Mouse (Mus musculus): Measurements from ENCODE around the gene Wdr92.
A peak's percentile ranks its signal among the peaks of the same experiment; 100 is the strongest.
"Not testable (repeated sequence)": the region's sequence is repeated elsewhere in the genome, so short reads cannot be mapped to it uniquely, and the experiment has no call there.

The Wdr92 gene

DNA sequence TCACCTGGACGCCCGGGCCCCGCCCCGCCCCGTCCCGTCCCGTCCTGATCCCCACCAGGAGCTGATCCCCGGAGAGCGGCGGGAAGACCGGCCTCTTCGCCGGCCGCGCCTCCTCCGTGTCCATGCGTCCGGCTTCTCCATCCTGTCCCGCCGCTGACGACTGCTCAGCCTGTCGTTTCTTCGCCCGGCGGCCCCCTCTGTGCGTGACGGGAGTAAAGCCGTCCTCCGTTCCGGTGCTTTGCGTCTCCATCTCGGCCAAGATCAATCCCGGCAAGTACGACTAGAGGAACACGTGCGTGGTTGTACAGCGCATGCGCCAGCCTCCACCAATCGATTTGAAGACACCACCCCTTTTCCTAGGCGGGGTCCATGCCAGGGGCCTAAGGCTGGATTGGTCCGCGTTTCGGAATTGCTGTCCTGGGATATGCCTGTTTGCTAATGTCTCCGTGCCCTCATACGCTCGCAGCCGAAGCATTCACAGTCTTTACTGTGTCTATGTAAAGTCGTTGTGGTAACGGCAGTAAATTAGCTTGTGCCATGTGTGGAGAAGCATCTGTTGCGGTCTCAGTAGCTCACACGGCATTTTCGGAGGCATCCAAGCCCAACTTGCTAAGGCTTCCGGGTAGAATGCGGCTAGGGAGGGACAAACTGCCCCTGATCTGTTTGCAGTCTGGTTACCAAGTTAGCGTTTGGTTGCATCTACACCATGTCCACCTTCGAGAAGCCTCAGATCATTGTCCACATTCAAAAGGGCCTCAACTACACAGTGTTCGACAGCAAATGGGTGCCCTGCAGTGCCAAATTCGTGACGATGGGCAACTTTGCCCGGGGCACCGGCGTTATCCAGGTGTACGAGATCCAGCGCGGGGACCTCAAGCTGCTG, 29.6 kb downstream of the Wdr92 start, which contains the start of gene Pno1:
TSS of gene Pno1 (minus strand) at position 311 of the 883 bp plus-strand sequence.
- DNase-seq (ENCODE audit: low spot score): peak; percentile 97

DNA sequence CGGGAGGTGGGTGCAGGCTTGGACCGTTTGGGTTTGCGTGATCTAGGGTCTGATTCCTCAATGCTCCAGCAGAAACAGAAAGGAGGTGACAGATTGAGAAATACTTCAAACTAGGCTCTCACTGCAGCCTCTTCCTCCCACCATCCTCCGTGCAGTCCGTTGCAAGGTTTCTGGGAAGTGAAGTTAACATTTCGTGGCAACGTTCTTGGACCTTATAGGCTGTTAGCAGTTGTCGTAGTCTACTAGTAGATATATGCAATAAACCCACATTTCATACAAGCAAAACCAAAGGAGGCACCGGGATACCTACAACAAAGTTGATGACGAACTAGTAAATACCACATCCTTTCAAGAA, 30.2 kb downstream of the Wdr92 start:
- no peak for DNase-seq (ENCODE audit: low spot score)

DNA sequence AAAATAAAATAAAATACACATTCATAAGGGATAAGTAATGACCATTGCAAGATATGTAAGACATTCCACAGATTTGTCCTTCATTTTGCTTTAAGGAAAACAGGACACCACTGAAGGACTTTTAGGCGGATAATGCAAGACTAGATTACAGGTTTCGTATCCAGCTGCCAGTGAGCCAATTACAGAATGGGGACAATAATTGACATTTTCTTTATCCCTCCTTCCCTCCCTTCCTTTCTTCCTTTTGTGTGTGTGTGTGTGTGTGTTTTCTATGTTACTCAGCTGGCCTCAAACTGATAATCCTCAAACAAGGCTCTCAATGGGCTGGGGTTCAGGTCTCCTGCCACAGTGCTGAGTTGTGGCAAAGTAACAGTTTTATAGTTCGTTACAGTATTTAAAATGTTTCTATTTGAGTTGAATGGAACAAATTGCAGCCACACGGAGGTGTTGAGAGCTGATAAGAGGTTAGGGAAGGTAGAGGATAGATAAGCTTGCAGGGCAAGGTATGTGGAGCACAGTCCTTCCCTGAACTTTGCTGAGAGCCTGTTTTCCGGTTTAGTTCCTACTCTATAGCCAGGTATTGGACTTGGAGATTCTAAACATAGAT, 31.1 kb downstream of the Wdr92 start:
- DNase-seq (ENCODE audit: low spot score): no peak

DNA sequence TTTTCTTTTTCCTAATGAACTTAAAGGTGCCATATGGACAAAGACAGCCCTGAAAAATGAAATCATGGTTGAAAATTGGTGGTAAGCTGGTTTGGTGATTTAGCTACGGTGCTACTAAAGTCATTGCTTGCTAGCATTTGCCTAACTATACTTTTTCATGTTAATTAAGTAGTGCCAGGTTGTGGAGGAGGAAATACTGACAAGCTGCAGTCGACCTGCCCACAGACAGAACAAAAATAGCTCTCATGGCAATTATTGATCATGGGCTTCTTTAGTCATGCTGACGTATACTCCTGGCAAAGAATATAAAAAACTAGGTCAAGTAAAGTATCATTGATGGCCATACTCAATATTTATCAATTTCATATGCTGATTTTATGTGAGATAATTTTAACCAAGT, 33.6 kb downstream of the Wdr92 start:
- DNase-seq (ENCODE audit: low spot score): no peak

DNA sequence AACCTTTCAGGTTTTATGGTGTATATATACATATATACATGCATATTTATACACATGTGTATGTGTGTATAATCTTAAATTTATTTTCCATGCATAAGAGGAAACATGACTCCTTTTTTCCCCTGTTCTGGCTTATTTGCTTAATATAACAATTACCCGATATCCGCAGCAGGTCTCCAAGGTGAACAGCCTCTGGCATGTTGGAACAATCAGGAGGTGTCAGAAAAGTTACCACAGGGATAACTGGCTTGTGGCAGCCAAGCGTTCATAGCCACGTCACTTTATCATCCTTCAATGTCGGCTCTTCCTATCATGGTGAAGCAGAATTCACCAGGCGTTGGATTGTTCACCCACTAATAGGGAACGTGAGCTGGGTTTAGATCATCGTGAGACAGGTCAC, 39.2 kb downstream of the Wdr92 start:
- DNase-seq (ENCODE audit: low spot score): no peak

DNA sequence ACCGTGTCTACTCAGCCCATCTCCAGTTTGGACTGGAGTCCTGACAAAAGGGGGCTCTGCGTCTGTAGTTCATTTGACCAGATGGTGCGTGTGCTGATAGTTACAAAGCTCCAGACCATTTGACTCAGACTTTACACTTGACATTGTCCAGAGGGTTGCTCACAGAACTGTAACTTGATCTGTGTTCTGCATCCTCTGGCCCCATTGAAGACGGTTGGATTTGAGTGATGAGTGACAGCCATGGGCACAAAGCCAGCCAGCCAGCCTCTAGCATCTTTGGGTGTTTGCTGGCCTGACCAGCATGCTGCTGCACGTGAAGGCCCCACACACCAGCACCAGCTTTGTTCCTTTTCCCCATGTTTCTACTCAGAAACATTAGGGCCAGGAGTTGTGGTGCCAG, 50.9 kb downstream of the Wdr92 start:
- DNase-seq (ENCODE audit: low spot score): peak; percentile 7

DNA sequence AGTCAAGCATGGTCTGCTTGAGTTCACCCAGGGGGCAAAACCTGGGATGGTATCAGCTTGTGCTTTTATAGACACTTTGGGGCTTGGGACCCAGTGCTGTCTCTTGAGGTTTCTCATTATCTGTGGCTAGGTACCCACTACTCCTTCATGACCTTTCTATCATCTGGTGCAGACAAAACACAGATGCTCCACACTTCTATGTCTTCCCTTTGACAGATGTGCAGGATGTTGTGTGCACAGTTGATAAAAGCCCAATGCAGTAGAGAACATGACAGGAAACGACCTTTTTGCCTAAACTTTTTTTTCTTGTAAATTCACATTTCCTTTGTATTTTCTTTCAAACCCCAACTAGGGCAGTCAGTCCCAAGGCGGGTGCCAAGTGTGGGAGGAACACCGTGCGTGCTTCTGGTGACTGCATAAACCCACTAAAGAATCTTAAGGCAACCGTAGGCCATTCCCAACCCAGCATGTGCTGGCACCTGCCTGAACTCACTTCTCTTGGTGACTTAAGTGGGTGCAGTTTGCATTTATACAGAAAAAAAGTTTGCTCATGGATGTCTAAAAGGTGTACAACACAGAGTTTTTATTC, 54.6 kb downstream of the Wdr92 start:
- no peak for DNase-seq (ENCODE audit: low spot score)

DNA sequence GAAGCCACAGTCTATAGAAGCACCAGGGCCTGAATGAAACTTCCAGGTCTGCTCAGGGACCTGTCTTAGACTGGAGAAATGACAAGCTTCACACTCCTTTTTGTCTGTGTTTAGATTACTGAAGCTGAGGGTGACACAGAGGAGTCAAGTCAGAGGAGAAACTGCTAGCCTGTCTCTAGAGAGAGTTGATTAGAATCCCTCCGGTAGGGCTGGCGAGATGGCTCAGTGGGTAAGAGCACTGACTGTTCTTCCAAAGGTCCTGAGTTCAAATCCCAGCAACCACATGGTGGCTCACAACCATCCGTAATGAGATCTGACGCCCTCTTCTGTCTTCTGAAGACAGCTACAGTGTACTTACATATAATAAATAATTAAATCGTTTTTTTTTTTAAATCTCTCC, 56.7 kb downstream of the Wdr92 start:
- not testable (repeated sequence) for DNase-seq (ENCODE audit: low spot score)

DNA sequence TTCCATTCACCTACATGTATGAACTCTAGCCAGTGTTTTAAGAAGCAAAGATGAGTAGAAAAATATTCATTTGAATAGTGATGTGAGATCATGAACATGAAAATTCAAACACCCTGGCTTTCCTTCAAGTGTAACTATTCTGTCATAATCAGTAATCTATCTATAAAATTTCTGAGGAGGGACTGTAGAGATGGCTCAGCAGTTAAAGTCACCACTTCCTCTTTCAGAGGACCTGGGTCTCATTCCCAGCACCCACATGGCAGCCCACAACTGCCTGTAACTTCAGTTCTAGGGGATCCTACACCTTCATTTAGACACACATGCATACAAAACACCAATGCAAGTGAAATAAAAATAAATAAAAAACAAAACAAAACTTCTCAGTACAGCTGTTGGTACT, 66.8 kb downstream of the Wdr92 start:
- no peak for DNase-seq (ENCODE audit: low spot score)

DNA sequence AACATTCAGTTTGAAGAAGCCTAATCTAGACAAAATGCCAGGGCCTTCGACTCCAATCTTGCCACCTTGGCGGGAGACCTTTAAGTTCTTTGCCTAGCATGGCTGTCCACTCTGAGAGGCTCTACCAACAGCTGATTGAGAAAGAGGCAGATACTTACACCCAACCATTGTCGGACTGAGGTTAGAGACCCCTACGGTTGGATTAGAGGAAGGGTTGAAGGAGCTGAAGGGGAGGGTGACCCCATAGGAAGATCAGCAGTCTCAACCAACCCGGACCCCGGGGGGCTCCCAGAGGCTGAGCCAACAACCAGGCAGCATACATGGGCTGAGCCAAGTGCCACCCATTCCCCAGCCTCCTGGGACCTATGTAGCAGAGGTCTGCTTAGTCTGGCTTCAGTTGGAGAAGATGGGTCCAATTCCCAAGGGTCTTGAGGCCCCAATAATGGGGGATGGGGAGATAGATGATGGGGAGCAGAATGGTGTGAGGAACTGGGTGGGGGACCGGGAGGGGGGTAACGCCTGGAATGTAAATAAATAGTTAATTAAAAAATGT, 75.0 kb downstream of the Wdr92 start:
- no peak for DNase-seq (ENCODE audit: low spot score)

DNA sequence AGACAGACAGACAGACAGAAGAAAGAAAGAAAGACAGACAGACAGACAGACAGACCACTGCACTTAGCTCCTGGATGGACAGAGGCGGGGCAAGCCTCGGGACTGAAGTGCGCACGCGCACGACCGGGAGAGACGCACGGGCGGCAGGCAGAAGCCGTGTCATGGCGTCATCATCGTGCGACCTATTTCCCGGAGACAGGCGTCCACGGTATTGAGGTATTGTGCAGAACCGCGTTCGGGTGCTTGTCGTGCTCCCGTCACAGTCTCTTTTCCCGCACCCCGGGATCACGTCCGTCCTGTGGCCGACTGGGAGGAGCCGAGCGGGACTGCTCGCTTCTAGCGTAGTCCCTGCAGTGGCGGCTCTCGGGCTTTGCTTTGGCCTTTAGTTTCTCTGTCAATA, 75.5 kb downstream of the Wdr92 start, which contains the start of gene C1d:
TSS of gene C1d (plus strand) at position 137 of the 400 bp plus-strand sequence.
- DNase-seq (ENCODE audit: low spot score): peak; percentile 95

DNA sequence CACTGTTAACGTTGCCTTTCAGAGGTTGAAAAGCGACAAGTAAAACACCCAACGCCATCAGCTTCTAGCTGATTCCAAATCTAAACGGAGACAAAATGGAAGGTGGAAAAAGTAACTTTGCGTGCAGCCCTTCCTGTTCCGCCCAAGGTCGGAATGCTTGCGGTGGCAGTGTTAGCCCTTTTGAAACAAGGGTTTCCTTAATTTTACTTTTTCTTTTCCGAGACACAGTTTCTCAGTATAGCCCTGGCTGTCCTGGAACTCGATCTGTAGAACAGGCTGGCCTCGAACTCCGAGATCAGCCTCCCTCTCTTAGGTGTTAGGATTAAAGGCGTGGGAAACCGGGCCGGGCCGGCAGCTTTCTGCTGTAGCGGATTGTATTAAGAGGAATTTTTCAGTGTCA, 76.0 kb downstream of the Wdr92 start:
- DNase-seq (ENCODE audit: low spot score): no peak

DNA sequence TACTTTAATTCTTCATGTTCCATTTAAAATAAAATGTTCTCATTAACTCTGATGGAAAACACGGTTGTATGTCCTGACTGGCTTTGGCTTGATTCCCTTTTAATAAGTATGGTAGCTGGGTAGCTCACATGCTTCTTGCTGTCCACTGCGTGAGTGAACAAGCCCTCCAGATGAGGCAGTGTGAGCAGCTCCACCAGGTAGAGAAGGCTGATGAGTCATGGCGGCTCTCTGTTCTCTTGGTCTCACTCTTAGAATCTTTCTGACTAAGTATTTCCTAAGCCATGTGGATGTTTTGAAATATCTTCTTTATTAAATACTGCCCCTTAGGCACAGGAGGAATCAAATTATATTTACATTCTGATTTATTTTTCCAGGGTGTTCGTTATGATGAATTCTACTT, 85.3 kb downstream of the Wdr92 start:
- DNase-seq (ENCODE audit: low spot score): no peak

DNA sequence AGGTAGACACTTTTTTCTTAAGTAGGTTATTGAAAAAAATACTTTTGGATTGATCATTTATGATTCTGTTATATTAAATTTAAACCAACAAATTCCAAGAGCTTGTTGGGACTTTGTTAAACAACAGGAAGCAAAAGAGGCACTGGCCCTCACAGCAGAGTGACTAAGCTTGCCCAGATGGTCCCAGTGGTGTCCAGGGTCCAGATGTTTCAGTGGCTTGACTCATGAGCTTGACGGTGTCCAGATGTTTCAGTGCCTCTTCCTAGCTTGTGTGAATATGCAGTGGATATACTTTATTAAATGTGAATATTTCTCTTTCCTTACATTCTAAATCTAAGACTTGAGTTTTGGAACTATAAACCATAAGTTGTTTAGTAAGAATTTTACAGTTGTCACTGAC, 86.9 kb downstream of the Wdr92 start:
- no peak for DNase-seq (ENCODE audit: low spot score)

DNA sequence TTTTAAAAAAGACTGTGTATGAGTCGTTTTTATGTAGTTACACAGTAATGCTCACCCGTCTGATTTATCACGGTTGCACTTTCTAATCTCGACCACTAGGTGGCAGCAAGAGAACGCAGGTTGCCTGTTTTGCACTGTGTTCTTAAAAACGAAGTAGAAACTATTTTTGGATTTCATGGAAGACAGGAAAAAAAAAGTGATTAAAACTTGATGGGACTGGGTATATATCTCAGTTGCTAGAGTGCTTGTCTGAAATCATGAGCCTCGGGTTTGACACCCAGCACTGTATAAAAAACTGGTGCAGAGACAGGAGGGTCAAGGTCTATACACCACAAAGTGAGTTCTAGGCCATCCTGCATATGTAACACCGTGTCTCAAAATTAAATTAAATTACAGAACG, 98.1 kb downstream of the Wdr92 start:
- DNase-seq (ENCODE audit: low spot score): peak; percentile 80
